Mouse (Mus musculus) neural tube, embryonic 10.5 days (tissue): ENCODE measurements around the gene Srgap3.
"Not testable (repeated sequence)": the region's sequence is repeated elsewhere in the genome, so short reads cannot be mapped to it uniquely, and the experiment has no call there.

Experiments
- DNase-seq: peaks from one replicate; pipeline ENCODE4 v3.0.0-alpha.2; 2017; ENCODE audit warnings: low spot score; ENCODE audit errors: extremely low spot score

The Srgap3 gene

DNA sequence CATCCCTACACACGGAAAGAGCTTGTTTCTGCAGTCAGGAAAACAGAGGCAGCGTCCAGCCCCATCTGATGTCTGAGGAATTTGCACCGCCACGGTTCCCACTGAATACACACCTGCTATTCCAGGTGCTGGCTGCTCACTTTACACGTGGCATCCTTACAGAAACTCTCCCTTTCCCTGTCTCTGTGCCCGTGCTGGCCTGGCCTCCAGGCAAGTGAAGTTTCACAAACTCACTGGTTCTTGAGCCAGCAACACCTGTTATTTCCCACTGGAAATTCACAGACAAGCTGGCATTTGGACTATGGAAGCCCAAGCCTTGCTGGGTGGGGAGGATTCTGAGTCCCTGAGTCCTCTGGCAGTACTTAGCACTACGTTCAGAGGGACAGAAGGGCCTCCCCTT lies 84.6 kb downstream of the Srgap3 start:
- no peak for DNase-seq

DNA sequence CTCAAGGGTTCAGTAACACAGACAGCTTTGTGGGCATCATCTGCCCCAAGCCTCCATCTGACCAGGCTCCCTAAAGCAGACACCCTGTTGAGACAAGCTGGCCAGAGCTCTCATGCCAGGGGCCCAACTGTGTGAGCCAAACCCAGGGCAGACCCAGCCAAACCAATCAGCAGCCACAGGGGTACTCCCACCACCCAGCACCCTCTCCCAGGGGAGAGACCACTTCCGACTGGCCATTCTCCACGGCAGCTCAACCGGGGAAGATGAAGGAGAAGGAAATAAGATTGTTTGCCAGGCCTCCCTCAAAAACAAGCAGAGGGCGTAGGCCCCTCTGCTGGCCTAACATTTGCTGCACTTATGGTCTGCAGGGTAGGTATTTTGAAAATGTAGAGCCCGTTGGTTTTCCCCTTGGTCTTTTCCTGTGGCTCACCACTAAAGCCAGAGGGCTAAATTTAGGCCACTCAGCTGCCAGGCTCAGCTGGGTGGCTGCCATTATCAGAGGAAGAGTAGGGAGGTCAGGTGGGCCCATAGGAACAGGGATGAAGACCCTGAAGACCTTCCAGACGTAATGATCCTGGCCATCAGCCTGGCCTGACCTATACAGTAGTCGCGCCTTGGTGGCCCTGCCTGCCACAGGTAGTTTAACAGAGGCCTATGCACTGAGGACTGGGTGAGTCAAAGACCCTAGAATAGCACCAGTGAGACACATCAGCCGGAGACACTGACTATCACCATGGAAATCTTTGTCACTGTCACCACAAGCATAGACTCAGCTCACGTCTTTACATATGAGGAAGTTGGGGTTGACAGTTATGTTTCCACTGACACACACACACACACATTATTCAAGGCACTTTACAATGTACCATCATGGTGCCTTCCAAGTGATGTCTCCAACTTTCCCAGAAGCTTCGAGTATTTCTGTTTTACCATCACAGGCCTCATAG lies 85.4 kb downstream of the Srgap3 start:
- no peak for DNase-seq

DNA sequence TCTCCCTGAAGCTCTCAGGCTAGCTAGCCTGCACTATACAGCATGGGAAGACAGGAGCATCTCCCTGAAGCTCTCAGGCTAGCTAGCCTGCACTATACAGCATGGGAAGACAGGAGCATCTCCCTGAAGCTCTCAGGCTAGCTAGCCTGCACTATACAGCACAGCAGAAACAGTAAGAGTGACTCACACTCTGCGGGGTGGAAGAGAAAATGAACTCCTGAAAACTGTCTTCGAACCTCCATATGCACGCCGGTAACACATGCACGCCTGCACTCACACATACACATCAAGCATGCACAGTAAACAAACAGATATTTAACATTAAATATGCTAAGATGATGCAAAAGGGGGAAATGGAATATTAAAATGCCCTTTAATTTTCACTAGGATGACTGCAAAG lies 86.8 kb downstream of the Srgap3 start:
- DNase-seq = not testable (repeated sequence)

DNA sequence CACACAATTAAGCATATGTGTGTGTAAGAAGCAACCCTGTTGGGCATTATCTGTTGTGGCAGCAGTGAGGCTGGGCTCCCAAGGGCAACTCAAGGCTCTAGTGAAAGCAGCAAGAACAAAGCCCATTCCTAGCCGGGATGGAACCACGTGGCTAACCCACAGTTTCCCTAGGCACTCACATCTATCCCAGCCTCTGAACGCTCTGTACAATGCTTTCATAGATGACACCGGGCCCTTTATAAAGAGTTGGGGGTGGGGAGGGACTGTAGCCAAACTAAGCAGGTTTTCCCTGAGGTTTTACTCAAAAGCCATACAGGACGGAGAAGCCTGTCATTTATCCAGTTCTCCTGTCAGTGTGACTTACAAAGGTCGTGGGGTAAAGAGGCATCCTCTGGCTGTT lies 90.0 kb downstream of the Srgap3 start:
- no peak for DNase-seq

DNA sequence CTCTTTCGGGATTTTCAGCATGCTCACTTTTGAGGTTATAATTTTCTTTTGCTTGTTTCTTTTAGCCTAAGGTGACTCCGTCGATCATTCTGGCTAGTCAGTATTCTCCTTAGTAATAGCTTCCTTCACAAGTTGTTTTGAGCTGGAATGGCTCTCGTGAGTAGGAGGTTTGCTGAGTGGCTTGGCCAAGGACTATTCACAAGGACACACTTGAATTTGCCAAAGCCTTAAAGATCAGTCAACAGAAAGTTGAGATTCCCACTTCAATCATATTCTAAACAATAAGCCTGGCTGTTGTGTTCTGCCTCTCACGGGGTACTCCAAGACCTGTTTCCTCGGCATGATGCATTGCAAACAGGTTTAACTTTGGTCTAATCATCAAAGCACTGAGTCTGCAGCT lies 91.9 kb downstream of the Srgap3 start:
- no peak for DNase-seq

DNA sequence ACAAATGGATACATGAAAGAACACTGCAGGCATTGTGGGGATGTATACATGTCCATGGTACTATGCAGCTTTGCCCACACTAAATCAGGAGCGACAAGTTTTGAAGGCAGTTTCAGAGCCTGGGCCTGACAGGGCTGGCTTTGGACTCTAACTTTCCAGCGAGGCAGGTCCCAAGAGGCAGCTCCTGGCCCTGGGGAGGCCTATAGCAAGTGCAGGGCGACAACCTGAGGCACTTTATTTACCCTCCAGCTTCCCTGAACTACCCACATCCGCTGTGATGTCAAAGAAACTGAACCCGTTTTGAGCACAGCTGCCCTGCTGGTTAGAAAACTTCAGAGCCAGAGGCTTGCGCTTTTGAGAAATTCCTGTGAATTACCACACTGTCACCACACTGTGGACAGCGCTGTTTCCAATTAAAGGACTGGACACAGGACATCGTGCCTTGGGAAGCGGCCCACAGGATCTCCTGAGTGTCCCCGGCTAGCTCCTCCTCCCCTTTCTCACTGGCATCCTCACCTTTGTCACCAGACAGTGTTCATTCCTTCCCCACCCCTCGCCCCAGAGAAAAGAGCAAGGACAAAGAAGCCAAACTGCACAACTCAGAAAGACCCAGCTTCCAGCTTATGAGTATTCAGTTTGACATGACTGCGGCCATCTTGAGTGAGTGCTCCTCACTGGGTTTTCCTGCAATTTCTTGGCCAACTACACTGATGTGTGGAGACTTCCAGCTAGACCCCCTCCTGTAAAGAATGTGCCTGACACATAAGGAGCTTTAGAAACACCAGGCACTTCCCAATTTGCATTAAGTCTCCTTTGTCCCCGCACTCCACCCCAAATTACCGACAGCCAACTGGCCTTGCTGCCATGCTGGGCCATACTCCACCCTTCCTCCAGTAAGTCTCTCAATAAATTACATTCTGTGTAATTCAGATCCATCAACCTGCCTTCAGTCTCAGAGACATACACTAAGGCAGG lies 94.5 kb downstream of the Srgap3 start:
- DNase-seq = no peak

DNA sequence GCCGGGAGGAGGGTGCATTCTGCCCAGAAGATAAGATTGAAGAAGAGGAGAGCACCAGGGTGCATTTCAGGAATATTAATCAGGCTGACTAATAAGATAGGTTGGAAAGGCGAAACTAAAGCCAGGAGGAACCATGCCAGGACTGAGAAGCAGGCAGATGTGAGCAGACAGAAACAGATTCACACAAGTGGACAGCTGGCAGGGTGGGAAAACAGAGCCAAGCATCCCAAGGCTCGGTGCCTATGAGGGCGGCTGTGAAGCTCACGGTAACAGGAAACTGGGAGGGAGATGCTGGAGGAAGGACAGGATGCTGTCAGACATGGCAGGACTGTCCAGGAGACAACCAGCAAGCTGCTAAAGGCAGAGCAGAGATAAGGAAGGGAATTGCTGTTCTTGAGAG lies 96.3 kb downstream of the Srgap3 start:
- no peak for DNase-seq

DNA sequence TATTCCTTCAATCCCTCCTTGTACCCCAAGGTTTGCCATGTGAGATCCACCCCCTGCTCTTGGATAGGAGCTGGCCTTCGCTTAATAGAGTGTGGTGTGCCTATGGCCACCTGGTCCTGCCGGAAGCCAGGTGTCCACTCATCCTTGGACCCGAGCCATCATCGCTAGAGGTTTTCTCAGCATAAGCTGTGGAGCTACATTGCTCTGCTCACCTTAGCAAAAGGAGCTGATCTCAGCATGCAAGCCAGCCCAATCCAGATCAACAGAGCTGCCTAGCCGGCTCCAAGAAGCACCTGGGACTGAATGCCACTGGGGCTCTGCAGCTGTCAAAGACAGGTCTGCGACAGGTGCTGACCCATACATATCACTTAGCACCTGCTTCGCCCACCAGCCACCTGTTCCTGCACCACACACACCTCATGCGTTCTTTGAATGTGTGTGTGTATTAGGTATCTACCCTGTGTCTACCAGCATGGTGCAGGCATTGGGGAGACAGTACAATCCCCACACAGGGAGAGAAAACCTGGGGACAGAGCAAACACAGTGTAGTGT lies 98.4 kb downstream of the Srgap3 start:
- no peak for DNase-seq

DNA sequence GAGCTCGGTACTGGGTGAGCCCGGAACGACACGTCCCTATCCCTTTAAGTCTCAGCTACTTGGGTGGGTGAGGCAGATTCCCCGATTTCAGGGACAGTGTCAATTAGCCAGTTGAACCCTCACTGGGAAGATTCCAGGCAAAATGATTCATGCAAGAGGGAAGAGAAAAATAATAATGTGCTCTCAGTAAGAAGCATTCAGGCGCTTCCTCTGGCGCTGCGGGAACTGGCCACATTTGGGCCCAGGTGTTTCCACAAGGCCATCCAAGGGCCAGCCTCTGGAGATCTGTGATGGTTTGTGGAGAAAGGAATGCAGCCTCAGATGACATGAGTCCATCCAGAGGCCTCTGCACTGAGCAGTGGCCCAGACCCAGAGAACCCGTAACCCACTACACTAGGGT lies 100.2 kb downstream of the Srgap3 start:
- no peak for DNase-seq

DNA sequence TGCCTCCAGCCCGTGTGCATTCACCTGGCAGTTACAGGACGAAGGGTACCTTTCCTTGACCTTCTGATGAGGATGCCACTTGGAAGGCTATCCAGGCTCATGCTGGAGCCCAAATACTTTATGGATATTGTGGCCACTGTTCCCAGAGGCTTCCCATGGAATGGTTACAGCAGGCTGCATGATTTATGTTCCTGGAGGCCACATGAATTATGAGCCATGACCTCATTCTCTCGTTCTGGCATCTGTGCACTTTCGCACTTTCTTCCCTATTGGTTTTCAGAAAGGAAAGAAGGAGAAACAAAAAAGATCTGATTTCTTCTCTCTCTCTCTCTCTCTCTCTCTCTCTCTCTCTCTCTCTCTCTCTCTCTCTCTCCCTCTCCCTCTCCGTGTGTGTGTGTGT lies 104.6 kb downstream of the Srgap3 start:
- DNase-seq = peak; percentile 44

DNA sequence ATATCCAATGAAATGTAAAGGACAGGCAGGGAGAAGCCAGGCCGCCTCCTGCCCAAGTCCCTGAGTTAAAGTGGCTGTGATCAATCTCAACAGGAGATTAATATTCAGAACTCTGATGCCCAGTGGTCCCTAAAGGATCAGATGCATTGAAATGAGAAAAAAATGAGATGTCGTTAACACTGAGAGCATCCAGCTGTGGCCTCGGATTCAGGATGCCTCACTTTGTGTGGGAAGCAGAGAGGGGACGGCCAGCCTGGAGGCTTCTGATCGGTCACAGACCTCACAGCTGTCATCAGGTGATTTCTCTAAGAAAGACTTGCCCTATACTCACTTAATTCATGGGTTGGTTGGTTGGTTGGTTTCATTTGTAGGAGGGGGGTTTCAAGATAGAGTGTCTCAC lies 106.7 kb downstream of the Srgap3 start:
- no peak for DNase-seq

DNA sequence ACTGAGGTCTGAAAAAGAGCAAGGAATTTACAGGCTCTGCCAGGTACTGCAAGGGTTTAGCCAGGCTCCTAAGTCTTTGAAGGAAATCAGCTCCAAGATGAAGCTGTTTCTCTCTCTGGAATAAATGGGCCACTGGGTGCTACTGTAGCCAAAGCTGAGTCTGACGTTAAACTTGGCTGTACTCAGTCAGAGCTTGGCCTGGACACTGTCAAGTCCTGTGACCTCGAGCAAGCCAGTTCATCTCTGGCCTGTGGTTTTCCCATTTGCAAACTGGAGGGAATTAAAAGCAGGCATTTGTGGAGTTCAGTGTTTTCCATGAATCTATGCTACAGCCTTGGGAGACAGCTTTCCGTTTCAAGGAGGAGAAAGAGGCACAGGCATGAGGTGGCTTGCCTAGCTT lies 107.7 kb downstream of the Srgap3 start:
- no peak for DNase-seq

DNA sequence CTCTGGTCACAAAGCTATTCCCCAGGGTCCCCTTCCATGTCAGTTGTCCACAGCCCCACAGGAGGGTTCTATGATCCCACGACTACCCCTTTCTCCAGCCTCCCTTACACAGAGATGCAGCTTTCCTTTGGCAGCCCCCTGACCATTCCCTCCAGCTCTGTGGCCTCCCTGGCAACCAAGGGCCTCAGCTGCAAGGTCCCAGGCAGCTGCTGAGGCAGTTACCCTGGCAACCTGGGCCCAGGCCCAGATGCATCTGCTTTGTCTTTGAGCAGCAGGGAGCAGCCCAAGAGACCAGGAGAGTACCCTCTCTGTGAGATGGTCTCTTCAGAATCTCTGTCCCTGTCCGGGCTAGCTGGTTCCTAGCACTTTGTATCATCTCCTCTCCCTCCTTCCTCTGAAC lies 108.2 kb downstream of the Srgap3 start:
- DNase-seq = peak; percentile 69

DNA sequence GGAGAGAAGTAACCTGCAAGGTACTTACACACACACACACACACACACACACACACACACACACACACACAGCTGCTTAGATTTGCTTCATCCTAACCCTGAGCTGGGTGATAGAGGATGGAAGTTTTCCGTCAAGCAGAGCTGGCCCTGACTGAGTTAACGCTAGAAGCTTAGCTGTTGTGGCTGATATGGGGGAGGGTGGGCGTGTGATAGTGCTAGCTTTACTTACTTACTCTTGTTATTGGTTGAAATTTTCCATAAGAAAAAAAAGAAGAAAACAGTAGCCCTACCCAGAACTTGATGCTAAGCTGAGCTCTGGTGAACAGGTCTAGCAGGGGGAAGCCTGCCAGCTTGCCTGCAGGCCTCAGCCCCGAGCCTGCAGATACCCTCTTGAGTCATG lies 110.4 kb downstream of the Srgap3 start:
- no peak for DNase-seq

DNA sequence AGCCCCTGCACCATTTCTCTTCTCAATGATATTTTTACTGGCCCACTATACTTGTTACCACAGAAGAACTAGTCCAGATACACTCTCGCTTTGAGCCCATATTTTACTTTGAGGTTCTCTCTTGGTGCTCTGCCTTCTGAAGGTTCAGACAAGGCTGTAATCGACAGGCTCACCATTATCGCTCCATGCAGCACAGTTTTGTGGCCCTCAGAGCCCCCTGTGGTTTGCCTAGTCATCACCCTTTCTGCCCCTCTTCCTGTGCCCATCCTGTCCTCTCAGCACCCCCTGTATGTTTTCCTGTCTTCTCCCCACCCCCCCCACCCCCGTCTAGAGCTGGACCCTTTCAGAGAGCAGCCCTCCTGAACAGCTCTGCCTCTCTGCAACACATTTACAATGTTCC lies 111.7 kb downstream of the Srgap3 start:
- no peak for DNase-seq

DNA sequence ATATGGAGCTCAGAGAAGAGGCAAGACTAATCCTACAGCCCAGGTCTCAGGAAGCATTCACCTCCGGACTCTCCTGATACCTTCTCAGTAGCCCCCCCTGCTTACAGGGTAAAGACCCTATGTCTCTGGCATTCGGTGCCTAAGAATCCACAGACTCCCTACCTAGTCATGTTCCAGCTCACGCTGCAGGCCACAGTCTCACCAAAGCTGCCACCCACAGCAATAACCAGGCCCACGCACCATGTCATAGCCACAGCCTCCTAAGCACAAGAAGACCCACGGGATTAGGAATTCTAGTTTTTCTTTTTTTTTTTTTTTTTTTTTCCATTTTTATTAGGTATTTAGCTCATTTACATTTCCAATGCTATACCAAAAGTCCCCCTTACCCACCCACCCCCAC lies 112.6 kb downstream of the Srgap3 start:
- DNase-seq = no peak

DNA sequence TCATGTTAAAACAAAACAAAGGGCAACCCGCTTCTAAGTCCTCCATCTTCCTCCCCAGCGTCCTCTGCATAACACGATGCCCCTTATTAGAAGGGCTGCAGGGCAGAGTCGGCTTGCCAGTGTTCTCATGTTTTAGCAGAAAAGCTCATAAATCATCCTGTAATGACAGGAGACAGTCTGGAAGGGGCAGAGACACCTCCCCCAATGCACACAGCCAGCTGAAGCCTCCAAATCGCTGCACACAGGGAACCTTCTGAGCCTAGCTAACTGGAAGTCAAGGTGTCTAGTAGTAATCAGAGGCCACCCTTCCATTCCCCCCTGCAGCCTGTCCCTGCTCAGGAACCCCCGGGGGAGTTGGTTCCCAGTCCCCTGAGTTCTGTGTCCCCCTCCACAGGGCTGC lies 113.3 kb downstream of the Srgap3 start:
- no peak for DNase-seq

DNA sequence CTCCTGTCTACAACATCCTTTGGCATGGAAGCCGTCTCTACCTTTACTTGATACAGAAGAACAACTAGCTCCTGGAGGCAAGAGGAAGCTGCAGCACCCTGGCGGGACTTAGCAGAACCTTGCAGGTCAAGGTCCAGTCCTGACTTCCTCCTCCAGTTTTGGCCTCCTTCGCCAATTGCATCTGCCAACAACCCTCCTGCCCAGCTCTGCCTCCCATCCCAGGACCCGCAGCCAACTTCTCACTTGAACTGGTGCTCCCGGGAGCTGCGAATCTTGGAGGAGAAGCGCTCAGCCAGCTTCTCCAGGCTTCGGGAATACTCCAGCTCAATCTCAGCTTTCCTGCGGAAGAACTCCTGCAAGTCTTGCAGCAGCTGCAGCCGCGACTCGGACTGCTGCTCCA lies 117.9 kb downstream of the Srgap3 start:
- no peak for DNase-seq

DNA sequence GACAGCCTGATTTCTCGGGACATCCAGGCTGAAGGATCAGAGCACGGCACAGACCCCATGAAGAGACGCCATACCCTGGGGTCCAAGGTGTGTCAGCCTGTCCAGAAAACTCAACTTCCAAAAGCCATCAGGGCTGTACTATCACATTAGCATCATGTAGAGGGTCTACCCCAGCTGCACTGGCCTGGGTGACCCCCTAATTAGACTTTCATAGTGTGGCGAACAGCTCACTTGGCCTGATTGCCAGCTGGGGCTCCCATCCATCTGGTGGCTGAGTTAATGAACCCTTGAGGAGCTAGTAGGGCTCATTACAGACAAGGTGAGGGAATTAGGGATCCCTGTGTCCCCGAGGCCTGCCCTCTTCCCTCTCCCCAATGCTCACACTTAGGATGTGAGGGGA lies 118.6 kb downstream of the Srgap3 start:
- DNase-seq = no peak

DNA sequence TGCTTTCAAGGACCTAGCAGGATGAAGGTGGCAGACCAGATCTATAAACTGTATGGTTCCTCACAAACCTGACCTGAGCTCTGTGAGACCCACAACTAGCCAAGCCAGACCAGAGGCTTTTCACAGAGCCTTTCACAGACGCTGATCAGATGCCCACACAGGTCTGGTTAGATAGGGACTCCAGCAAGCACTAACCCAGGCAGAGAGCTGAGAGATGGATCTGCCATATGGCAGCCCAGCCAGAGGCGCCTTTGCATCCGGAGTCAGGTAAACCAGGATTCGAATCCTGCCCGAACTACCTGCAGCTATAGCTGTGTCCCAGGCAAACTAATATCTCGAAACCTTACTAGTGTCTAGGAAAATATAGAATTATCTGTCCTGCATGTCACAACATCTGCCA lies 121.4 kb downstream of the Srgap3 start:
- no peak for DNase-seq

DNA sequence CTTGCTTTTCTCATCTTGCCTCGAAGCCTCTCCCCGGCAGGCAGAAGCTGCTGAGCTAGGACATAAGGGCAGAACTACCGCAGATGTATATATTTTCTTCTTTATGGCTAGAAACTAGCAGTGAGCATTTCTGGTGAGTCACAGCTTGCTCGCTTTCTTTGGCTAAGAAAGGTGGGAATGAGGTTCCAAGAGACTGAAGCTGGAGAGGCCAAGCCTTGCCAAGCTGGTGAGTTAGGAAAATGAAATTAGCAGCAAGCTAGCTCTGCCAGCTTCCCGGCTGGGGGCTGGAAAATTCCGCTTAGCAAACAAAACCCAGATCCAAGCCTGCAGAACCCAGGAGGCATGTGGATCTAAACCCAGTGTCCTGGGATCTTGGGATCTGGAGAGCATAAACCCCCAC lies 124.0 kb downstream of the Srgap3 start:
- no peak for DNase-seq
